Mouse (Mus musculus): ENCODE measurements around the gene Aqp7. TPM values are rescaled to one million over a fixed set of nuclear protein-coding genes. Genes with fewer than 3 reads are reported as not detected.

Gene Aqp7
- polyA plus RNA-seq (2012; rRNA removed) = 5.3 and 5.5 TPM in 2 replicates

- no peaks in the 10 kb centered on the region for H3K27me3 ChIP-seq (ENCODE audit: control insufficient read depth, insufficient read depth, low read length)
- H3K27ac ChIP-seq (ENCODE audit: control insufficient read depth, insufficient read depth, low read length) = no peak within 1 kb of the TSS
- TF ChIP-seq POLR2A (IDR thresholded peaks at IDR 0.05; ENCODE audit: control insufficient read depth, extremely low read depth, insufficient read depth, low read length, poor library complexity) (no peak), CTCF (IDR thresholded peaks at IDR 0.05; ENCODE audit: borderline replicate concordance, control insufficient read depth, extremely low read depth, insufficient read depth, low read length, poor library complexity) (no peak)
- no peaks in the 10 kb centered on the region for H3K36me3 ChIP-seq (ENCODE audit: control insufficient read depth, insufficient read depth, low read length)
- DNase-seq = no peak
- 85% methylated on average over 9 of the region's 9 CpGs for WGBS
- H3K4me1 ChIP-seq (replicated peaks; ENCODE audit: control insufficient read depth, insufficient read depth, low read length) = no peaks in the 10 kb centered on the region
- H3K4me3 ChIP-seq (ENCODE audit: control insufficient read depth, insufficient read depth, low read length) = no peak within 1 kb of the TSS
Observed at GRCm38 (mm10) chr4:41047524-41048271, at the start of gene Aqp7. Aqp7 (minus strand) TSS chr4:41048139.

- no peak for DNase-seq
- Histone ChIP-seq H3K4me1 (replicated peaks; ENCODE audit: control insufficient read depth, insufficient read depth, low read length) (peaks cover 17% of the 10 kb centered on the region), H3K27me3 (ENCODE audit: control insufficient read depth, insufficient read depth, low read length) (peaks cover 2% of the 10 kb centered on the region; the same call in 1 of the 2 replicates), H3K27ac (ENCODE audit: control insufficient read depth, insufficient read depth, low read length) (no peak overlapping the region), H3K4me3 (ENCODE audit: control insufficient read depth, insufficient read depth, low read length) (0 out of 2 replicates have a peak overlapping the region, but pooled peaks have one; percentile 25), H3K36me3 (ENCODE audit: control insufficient read depth, insufficient read depth, low read length) (no peaks in the 10 kb centered on the region)
- TF ChIP-seq CTCF (IDR thresholded peaks at IDR 0.05; ENCODE audit: borderline replicate concordance, control insufficient read depth, extremely low read depth, insufficient read depth, low read length, poor library complexity) = no peak
- TF ChIP-seq POLR2A (IDR thresholded peaks at IDR 0.05; ENCODE audit: control insufficient read depth, extremely low read depth, insufficient read depth, low read length, poor library complexity) = no peak
- 43% methylated on average over 13 of the region's 13 CpGs for WGBS
Observed at GRCm38 (mm10) chr4:41097381-41097780, 49.4 kb upstream of the Aqp7 start.

GRCm38 (mm10) chr4:41096794-41097193 is 48.9 kb upstream of the Aqp7 start:
- no peak overlapping the region for H3K4me3 ChIP-seq (ENCODE audit: control insufficient read depth, insufficient read depth, low read length)
- WGBS = 39% methylated on average over 5 of the region's 5 CpGs

GRCm38 (mm10) chr4:41096169-41096568 is 48.2 kb upstream of the Aqp7 start:
- H3K4me3 ChIP-seq (ENCODE audit: control insufficient read depth, insufficient read depth, low read length) = no peak overlapping the region
- no peaks in the 10 kb centered on the region for H3K36me3 ChIP-seq (ENCODE audit: control insufficient read depth, insufficient read depth, low read length)
- TF ChIP-seq CTCF (IDR thresholded peaks at IDR 0.05; ENCODE audit: borderline replicate concordance, control insufficient read depth, extremely low read depth, insufficient read depth, low read length, poor library complexity) (no peak), POLR2A (IDR thresholded peaks at IDR 0.05; ENCODE audit: control insufficient read depth, extremely low read depth, insufficient read depth, low read length, poor library complexity) (no peak)
- 83% methylated on average over 8 of the region's 8 CpGs for WGBS
- H3K27ac ChIP-seq (ENCODE audit: control insufficient read depth, insufficient read depth, low read length) = no peak overlapping the region
- H3K4me1 ChIP-seq (replicated peaks; ENCODE audit: control insufficient read depth, insufficient read depth, low read length) = peaks cover 17% of the 10 kb centered on the region
- H3K27me3 ChIP-seq (ENCODE audit: control insufficient read depth, insufficient read depth, low read length) = peaks cover 2% of the 10 kb centered on the region; the same call in 1 of the 2 replicates
- no peak for DNase-seq

More at GRCm38 (mm10) chr4:41096794-41097193, 48.9 kb upstream of the Aqp7 start:
- Histone ChIP-seq H3K27ac (ENCODE audit: control insufficient read depth, insufficient read depth, low read length) (no peak overlapping the region), H3K27me3 (ENCODE audit: control insufficient read depth, insufficient read depth, low read length) (peaks cover 2% of the 10 kb centered on the region; the same call in 1 of the 2 replicates), H3K36me3 (ENCODE audit: control insufficient read depth, insufficient read depth, low read length) (no peaks in the 10 kb centered on the region), H3K4me1 (replicated peaks; ENCODE audit: control insufficient read depth, insufficient read depth, low read length) (peaks cover 17% of the 10 kb centered on the region)
- DNase-seq = no peak
- TF ChIP-seq POLR2A (IDR thresholded peaks at IDR 0.05; ENCODE audit: control insufficient read depth, extremely low read depth, insufficient read depth, low read length, poor library complexity) (no peak), CTCF (IDR thresholded peaks at IDR 0.05; ENCODE audit: borderline replicate concordance, control insufficient read depth, extremely low read depth, insufficient read depth, low read length, poor library complexity) (no peak)

- H3K4me1 ChIP-seq (replicated peaks; ENCODE audit: control insufficient read depth, insufficient read depth, low read length) = peaks cover 17% of the 10 kb centered on the region
- H3K4me3 ChIP-seq (ENCODE audit: control insufficient read depth, insufficient read depth, low read length) = no peak overlapping the region
- DNase-seq = no peak
- no peaks in the 10 kb centered on the region for H3K36me3 ChIP-seq (ENCODE audit: control insufficient read depth, insufficient read depth, low read length)
- 90% methylated on average over 9 of the region's 9 CpGs for WGBS
- peaks cover 2% of the 10 kb centered on the region; the same call in 1 of the 2 replicates for H3K27me3 ChIP-seq (ENCODE audit: control insufficient read depth, insufficient read depth, low read length)
- no peak for TF ChIP-seq POLR2A (IDR thresholded peaks at IDR 0.05; ENCODE audit: control insufficient read depth, extremely low read depth, insufficient read depth, low read length, poor library complexity)
- TF ChIP-seq CTCF (IDR thresholded peaks at IDR 0.05; ENCODE audit: borderline replicate concordance, control insufficient read depth, extremely low read depth, insufficient read depth, low read length, poor library complexity) = no peak
- H3K27ac ChIP-seq (ENCODE audit: control insufficient read depth, insufficient read depth, low read length) = no peak overlapping the region
Observed at GRCm38 (mm10) chr4:41094361-41094760, 46.4 kb upstream of the Aqp7 start.

- TF ChIP-seq POLR2A (IDR thresholded peaks at IDR 0.05; ENCODE audit: control insufficient read depth, extremely low read depth, insufficient read depth, low read length, poor library complexity) = no peak
- no peak for TF ChIP-seq CTCF (IDR thresholded peaks at IDR 0.05; ENCODE audit: borderline replicate concordance, control insufficient read depth, extremely low read depth, insufficient read depth, low read length, poor library complexity)
- Histone ChIP-seq H3K4me1 (replicated peaks; ENCODE audit: control insufficient read depth, insufficient read depth, low read length) (peaks cover 12% of the 10 kb centered on the region), H3K27me3 (ENCODE audit: control insufficient read depth, insufficient read depth, low read length) (no peaks in the 10 kb centered on the region)
Observed at GRCm38 (mm10) chr4:41092958-41093357, 45.0 kb upstream of the Aqp7 start.

More at GRCm38 (mm10) chr4:41092958-41093357, 45.0 kb upstream of the Aqp7 start:
- Histone ChIP-seq H3K27ac (ENCODE audit: control insufficient read depth, insufficient read depth, low read length) (no peak overlapping the region), H3K36me3 (ENCODE audit: control insufficient read depth, insufficient read depth, low read length) (no peaks in the 10 kb centered on the region), H3K4me3 (ENCODE audit: control insufficient read depth, insufficient read depth, low read length) (no peak overlapping the region)
- DNase-seq = no peak
- WGBS = 87% methylated on average over 1 of the region's 1 CpGs

All from thymus, adult 2 months (tissue).